Mouse (Mus musculus) spleen, embryonic (tissue): ENCODE data around the gene Psmd2.

Source experiments
- CTCF ChIA-PET: fragments of 350-600 bp; sonication (Branson Sonifier 250); formaldehyde crosslinking; loops from one replicate; lab custom pipeline; 2022; lab: Charles Lee

Gene Psmd2

DNA sequence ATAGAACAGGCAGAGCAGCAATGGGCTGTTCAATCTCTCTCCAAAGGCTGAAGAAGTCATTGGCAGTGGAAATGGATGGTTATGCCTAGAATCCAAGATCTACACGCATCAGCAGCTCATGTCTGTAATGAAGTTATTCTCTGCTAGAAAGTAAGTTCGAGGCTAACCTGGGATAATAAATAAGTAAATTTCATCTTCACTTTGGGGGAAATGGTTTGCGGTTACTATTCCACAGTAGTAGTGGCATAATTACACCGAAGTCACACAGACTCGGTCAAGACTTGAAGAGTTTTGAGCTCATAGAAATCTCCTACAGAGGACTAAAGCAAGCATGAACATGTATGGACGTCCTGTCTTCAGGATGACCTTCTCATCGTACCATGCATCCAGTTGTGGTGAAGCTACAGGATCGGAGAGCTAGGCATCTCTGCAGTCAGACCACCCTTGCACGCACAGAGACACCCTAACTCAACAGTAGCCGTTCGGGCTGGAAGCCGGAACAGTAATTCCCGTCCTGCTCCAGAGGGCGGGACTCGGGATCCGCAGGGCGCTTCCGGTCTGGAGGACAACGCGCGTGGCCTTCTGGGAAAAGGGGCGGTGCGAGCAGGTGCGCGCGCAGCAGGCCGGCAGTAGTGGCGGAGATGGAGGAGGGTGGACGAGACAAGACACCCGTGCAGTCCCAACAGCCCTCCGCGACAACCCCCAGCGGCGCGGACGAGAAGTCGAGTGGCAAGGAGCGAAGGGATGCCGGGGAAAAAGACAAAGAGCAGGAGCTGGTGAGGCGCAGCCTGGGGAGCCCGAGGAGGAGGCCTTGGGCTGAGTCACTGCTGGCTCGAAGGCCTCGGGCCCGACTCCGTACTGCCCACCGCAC, at the start of gene Psmd2:
Psmd2 (plus strand) TSS at position 577 of the 871 bp plus-strand sequence.
- CTCF ChIA-PET, result no interaction called here

GRCm38 (mm10) chr16:20604705-20605104, 46.7 kb upstream of the Psmd2 start:
- CTCF ChIA-PET, result no interaction called here

GRCm38 (mm10) chr16:20610501-20611356, 40.7 kb upstream of the Psmd2 start:
- CTCF ChIA-PET, result interaction anchor here (0.5 to 1.7 kb wide), 2 partner anchors 10 to 93 kb away, joined by 11 read pairs; partner anchors contain the start of gene Camk2n2

- CTCF ChIA-PET, result interaction anchor here (0.7 to 1.7 kb wide), 2 partner anchors 9 to 105 kb away, joined by 4 to 11 read pairs; partner anchors contain the start of gene Camk2n2
Observed at GRCm38 (mm10) chr16:20611357-20612227, 39.9 kb upstream of the Psmd2 start, which contains the start of the genes Eef1akmt4, Gm49333 and Alg3. Gene Eef1akmt4 (plus strand): TSS chr16:20611593. Gene Gm49333 (plus strand): TSS chr16:20611610. Gene Alg3 (minus strand): TSS chr16:20611735.

DNA sequence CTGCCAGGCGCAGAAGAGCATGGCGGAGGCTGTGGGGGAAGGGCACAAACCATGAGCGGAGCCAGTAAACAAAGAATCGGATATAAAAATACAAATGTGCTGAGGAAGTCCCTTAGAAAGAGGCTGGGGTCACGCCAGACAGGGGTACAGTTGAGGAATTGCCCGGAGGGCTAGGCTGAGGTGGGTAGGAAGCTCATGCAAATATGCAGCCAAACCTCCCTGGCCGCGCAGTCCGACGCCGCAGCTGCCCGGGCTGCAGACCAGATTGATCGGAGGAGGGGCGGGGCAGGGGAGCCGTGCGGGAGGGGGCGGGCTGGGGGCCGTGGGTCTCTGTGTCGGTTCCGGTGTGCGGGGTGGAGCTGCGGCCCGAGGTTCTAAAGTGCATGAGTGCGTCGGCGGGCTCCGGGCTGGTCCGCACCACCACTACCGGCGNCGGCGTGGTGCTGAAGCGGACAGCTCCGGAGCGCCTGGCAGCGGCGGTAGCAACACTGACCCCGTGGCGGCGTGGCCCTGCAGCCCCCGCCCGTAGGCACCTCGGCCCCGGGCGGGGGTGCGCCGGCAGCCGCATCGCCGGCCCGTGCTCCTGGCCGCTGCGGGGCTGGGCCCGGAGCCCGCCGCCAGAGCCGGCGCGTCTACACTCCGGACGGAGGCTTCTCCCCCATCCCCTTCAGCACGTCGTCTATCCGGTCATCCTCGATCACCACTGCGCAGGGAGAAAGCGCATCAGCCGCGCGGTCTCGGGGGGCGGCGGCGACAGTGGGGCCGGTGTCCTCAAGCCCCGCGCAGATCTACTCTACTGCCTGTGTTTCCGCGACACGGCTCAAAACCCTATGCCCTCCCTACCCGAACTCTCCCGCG, 31.7 kb upstream of the Psmd2 start:
- CTCF ChIA-PET, result interaction anchor here (2.4 kb wide), 1 partner anchor 9 kb away, joined by 11 read pairs; the partner anchor contains the start of genes Eef1akmt4 and Gm49333

GRCm38 (mm10) chr16:20620399-20620735, 31.1 kb upstream of the Psmd2 start:
- CTCF ChIA-PET, result interaction anchor here (2.4 kb wide), 1 partner anchor 10 kb away, joined by 11 read pairs; the partner anchor contains the start of genes Eef1akmt4 and Gm49333

- CTCF ChIA-PET, result interaction anchor here (2.4 kb wide), 1 partner anchor 10 kb away, joined by 11 read pairs; the partner anchor contains the start of genes Eef1akmt4 and Gm49333
Observed at GRCm38 (mm10) chr16:20620751-20621190, 30.7 kb upstream of the Psmd2 start.

DNA sequence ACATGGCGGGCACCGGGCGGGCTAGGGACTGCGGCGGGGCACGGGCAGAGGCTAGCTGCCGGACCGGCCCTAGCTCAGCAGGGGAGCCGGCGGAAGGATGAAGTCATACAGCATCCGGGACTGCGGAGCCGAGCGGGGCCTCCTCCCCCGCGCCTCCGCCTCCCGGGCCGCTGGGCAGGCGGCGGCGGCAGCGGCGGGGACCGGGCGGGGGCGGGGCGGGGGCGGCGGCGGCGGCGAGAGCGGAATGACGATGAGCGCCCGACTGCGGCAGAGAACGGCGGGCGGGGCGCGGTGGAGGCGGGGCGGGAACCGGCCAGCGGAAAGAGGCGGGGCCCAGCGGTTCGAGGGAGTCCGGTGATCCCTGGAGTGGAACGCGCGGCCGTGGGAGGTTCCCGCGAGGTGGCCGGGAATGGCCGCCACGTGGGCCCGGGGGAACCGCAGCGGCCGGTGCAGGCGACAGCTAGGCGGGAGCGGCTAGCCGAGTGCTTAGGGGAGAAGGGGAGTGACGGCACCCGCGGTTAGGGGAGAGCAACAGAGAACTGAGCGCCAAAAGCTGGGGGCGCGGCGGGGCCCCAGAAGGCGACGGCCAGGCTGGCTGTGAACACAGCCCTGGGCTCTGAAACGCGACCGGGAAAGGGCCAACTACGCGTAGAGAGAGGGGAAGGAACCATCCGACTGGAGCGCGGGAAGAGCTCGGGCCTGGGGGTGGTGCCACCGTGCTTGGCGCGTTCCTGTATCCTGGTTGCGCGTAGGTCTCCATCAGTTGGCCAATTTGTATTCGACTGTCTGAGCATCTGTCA, 30.1 kb upstream of the Psmd2 start, which contains the start of gene Camk2n2:
Camk2n2 (minus strand) TSS at position 97 of the 800 bp plus-strand sequence.
- CTCF ChIA-PET, result interaction anchor here (2.4 kb wide), 1 partner anchor 11 kb away, joined by 11 read pairs; the partner anchor contains the start of genes Eef1akmt4 and Gm49333

- CTCF ChIA-PET, result no interaction called here
Observed at GRCm38 (mm10) chr16:20621991-20622685, 29.3 kb upstream of the Psmd2 start.

- CTCF ChIA-PET, result interaction anchor here (0.6 kb wide), 1 partner anchor 123 kb away, joined by 7 read pairs; no protein-coding TSS in a partner anchor
Observed at GRCm38 (mm10) chr16:20623211-20623610, 28.2 kb upstream of the Psmd2 start.

GRCm38 (mm10) chr16:20628871-20629391, 22.5 kb upstream of the Psmd2 start:
- CTCF ChIA-PET, result no interaction called here

DNA sequence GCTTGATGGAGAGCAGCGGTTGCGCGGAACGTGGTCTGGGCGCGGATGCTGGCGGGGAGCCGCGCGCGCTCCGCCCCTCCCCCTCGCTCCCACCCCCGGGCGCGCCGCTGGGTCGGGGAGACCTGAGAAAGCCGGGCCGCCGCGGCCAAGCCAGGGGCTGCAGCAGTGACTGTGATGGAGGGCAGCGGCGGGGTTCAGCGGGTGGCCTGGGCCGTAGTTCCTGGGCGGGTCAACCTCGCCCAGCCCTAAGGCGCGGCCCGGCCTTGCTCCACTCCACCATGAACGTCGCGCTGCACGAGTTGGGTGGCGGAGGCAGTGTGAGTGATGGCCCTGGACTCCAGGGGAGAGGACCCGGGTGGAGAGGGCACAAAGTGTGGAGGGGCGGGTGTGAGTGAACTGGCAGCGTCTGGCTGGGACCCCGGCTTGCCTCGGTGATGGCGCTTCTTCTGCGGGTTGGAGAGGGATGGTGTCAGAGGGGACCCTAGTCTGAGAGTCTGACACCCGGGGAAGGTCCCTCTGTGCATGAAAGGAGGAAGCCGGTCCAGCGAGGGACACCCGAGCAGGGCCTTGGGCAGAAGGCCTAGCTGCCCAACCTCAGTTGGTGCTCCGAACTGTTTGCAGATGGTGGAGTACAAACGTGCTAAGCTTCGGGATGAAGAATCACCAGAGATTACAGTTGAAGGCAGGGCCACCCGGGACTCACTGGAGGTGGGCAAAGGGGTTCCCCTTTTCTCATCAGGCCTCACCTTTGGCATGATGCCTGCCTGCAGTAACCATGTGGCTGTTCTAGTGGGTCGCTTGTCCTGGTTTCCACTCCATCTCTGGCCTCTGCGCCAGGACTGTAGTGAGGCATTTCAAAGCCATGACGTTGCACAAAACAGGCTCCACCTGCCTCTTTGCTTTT, 21.5 kb upstream of the Psmd2 start, which contains the start of gene Ece2:
Ece2 (plus strand) TSS at position 98 of the 904 bp plus-strand sequence.
- CTCF ChIA-PET, result no interaction called here

GRCm38 (mm10) chr16:20637410-20637809, 14.0 kb upstream of the Psmd2 start:
- CTCF ChIA-PET, result interaction anchor here (0.5 kb wide), 2 partner anchors 13 to 34 kb away, joined by 3 to 5 read pairs; no protein-coding TSS in a partner anchor

DNA sequence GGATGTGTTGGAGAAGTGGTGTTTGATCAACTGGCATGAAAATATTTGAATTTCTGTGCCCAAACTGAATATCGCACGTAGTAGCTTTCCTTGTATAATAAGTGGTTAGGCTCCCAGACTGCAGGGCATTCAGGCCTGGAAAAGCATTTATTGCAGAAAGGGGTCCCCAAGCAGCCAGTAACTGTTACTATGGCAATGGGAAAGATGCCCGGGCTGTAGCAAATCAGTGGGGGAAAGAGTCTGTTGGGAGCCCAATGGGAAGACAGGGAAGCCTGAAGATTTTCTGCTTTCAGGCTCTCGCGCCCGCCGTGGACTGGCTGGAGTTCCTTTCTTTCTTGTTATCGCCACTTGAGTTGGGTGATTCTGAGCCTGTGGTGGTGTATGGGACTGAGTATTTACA, 13.1 kb upstream of the Psmd2 start:
- CTCF ChIA-PET, result no interaction called here

- CTCF ChIA-PET, result no interaction called here
Observed at GRCm38 (mm10) chr16:20642161-20642560, 9.3 kb upstream of the Psmd2 start.

DNA sequence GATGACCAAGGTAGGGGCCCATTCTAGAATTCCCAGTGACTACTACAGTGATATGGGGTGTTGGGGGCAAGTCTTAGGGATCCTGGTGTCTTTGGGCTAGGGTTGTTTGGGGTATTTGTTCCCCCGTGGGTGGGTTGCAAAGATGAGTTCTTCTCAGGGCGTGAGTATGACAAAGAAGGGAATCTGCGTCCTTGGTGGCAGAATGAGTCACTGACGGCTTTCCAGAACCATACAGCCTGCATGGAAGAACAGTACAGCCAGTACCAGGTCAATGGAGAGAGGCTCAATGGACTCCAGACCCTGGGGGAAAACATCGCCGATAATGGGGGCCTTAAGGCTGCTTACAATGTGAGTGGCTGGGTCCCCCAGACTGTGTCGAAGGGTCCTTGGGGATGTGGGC, 7.5 kb upstream of the Psmd2 start:
- CTCF ChIA-PET, result no interaction called here

DNA sequence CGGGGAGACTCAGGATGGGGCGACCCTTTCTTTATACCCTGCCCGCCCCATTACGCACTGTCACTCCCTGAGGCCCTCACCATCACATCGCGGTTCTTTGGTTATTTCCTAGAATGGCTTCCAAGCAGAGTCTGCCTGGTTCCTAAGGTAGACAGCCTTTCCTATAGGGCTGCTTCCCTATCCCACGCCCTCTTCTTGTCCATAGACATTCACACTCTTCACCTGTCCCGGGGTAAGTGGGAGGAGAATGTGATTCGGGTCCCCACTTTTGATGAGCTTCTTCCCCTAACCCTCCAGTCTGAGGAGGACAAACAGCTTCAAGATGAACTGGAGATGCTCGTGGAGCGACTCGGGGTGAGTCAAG, 477 bp downstream of the Psmd2 start:
- CTCF ChIA-PET, result no interaction called here
